Mouse (Mus musculus): ENCODE results near the gene Papss2. TPM values are rescaled to one million over a fixed set of nuclear protein-coding genes. Genes with fewer than 3 reads are reported as not detected.

Gene Papss2
- polyA plus RNA-seq, 2 experiments = 3.1 to 4.3 TPM

GRCm38 (mm10) chr19:32574846-32575245 lies 20.7 kb upstream of the Papss2 start:
- no peak for DNase-seq (ENCODE audit: low read depth in 3 of 3, low spot score in 3 of 3)
- no peak overlapping the region for H3K4me3 ChIP-seq (ENCODE audit: insufficient read depth in 1 of 2, low read depth in 2 of 2, low read length in 2 of 2)
- WGBS (ENCODE audit: insufficient replicate concordance) = 47% methylated on average over 3 of the region's 3 CpGs
- TF ChIP-seq EP300 (IDR thresholded peaks at IDR 0.05; ENCODE audit: low read depth) (no peak), CTCF (IDR thresholded peaks at IDR 0.05; ENCODE audit: low read depth) (no peak)
- no peaks in the 10 kb centered on the region for H3K9me3 ChIP-seq (ENCODE audit: control insufficient read depth, low read length)
- no peak overlapping the region for H3K27ac ChIP-seq
- no peak overlapping the region for H3K9ac ChIP-seq (replicated peaks)
- H3K4me2 ChIP-seq (ENCODE audit: low read depth) = no peak overlapping the region
- no peaks in the 10 kb centered on the region for H3K27me3 ChIP-seq (ENCODE audit: control insufficient read depth, insufficient read depth, low read length)
- peaks cover 2 to 18% of the 10 kb centered on the region in 2 experiments; a peak in 2 of 4 replicates for H3K4me1 ChIP-seq (replicated peaks; ENCODE audit: control insufficient read depth in 2 of 2, insufficient read depth in 2 of 2, low read length in 1 of 2)
- ATAC-seq (ENCODE audit: insufficient read depth) = no peak
- no peaks in the 10 kb centered on the region for H3K36me3 ChIP-seq (replicated peaks; ENCODE audit: control insufficient read depth, insufficient read depth, low read depth)

- no peak for TF ChIP-seq EP300 (IDR thresholded peaks at IDR 0.05; ENCODE audit: low read depth)
- 67% methylated on average over 1 of the region's 1 CpGs for WGBS (ENCODE audit: insufficient replicate concordance)
- H3K9me3 ChIP-seq (ENCODE audit: control insufficient read depth, low read length) = no peaks in the 10 kb centered on the region
- H3K36me3 ChIP-seq (replicated peaks; ENCODE audit: control insufficient read depth, insufficient read depth, low read depth) = no peaks in the 10 kb centered on the region
- DNase-seq (ENCODE audit: low read depth in 3 of 3, low spot score in 3 of 3) = no peak
- no peak overlapping the region for H3K4me3 ChIP-seq (ENCODE audit: insufficient read depth in 1 of 2, low read depth in 2 of 2, low read length in 2 of 2)
- no peak overlapping the region for H3K4me2 ChIP-seq (ENCODE audit: low read depth)
- H3K27ac ChIP-seq = no peak overlapping the region
- no peak for ATAC-seq (ENCODE audit: insufficient read depth)
- H3K27me3 ChIP-seq (ENCODE audit: control insufficient read depth, insufficient read depth, low read length) = no peaks in the 10 kb centered on the region
- peaks cover 0 to 5% of the 10 kb centered on the region in 2 experiments; a peak in 2 of 4 replicates for H3K4me1 ChIP-seq (replicated peaks; ENCODE audit: control insufficient read depth in 2 of 2, insufficient read depth in 2 of 2, low read length in 1 of 2)
- no peak overlapping the region for H3K9ac ChIP-seq (replicated peaks)
Observed at GRCm38 (mm10) chr19:32577749-32578148, 17.8 kb upstream of the Papss2 start.

GRCm38 (mm10) chr19:32583091-32583766 lies 12.4 kb upstream of the Papss2 start:
- H3K4me1 ChIP-seq (replicated peaks; ENCODE audit: control insufficient read depth in 2 of 2, insufficient read depth in 2 of 2, low read length in 1 of 2) = no peaks in the 10 kb centered on the region
- DNase-seq (ENCODE audit: low read depth in 3 of 3, low spot score in 3 of 3) = no peak
- no peak overlapping the region for H3K27ac ChIP-seq
- no peak overlapping the region for H3K4me2 ChIP-seq (ENCODE audit: low read depth)
- no peak overlapping the region for H3K9ac ChIP-seq (replicated peaks)
- no peaks in the 10 kb centered on the region for H3K36me3 ChIP-seq (replicated peaks; ENCODE audit: control insufficient read depth, insufficient read depth, low read depth)
- WGBS (ENCODE audit: insufficient replicate concordance) = 34% methylated on average over 4 of the region's 4 CpGs
- no peak for ATAC-seq (ENCODE audit: insufficient read depth)
- H3K4me3 ChIP-seq (ENCODE audit: insufficient read depth in 1 of 2, low read depth in 2 of 2, low read length in 2 of 2) = no peak overlapping the region
- H3K27me3 ChIP-seq (ENCODE audit: control insufficient read depth, insufficient read depth, low read length) = no peaks in the 10 kb centered on the region
- TF ChIP-seq EP300 (IDR thresholded peaks at IDR 0.05; ENCODE audit: low read depth) (no peak), CTCF (IDR thresholded peaks at IDR 0.05; ENCODE audit: low read depth) (no peak)
- no peaks in the 10 kb centered on the region for H3K9me3 ChIP-seq (ENCODE audit: control insufficient read depth, low read length)

- no peaks in the 10 kb centered on the region for H3K9me3 ChIP-seq (ENCODE audit: control insufficient read depth, low read length)
- H3K27me3 ChIP-seq (ENCODE audit: control insufficient read depth, insufficient read depth, low read length) = no peaks in the 10 kb centered on the region
- TF ChIP-seq EP300 (IDR thresholded peaks at IDR 0.05; ENCODE audit: low read depth) (no peak), CTCF (IDR thresholded peaks at IDR 0.05; ENCODE audit: low read depth) (no peak)
- H3K9ac ChIP-seq (replicated peaks) = no peak overlapping the region
- ATAC-seq (ENCODE audit: insufficient read depth) (no peak), DNase-seq (ENCODE audit: low read depth in 3 of 3, low spot score in 3 of 3) (no peak)
- 40% methylated on average over 6 of the region's 6 CpGs for WGBS (ENCODE audit: insufficient replicate concordance)
- no peak overlapping the region for H3K4me2 ChIP-seq (ENCODE audit: low read depth)
- H3K4me3 ChIP-seq (ENCODE audit: insufficient read depth in 1 of 2, low read depth in 2 of 2, low read length in 2 of 2) = no peak overlapping the region
- H3K36me3 ChIP-seq (replicated peaks; ENCODE audit: control insufficient read depth, insufficient read depth, low read depth) = no peaks in the 10 kb centered on the region
- no peaks in the 10 kb centered on the region for H3K4me1 ChIP-seq (replicated peaks; ENCODE audit: control insufficient read depth in 2 of 2, insufficient read depth in 2 of 2, low read length in 1 of 2)
- no peak overlapping the region for H3K27ac ChIP-seq
Observed at GRCm38 (mm10) chr19:32587727-32588126, 7.9 kb upstream of the Papss2 start.

GRCm38 (mm10) chr19:32592749-32593148 lies 2.8 kb upstream of the Papss2 start:
- H3K9ac ChIP-seq (replicated peaks) = no peak overlapping the region
- DNase-seq (ENCODE audit: low read depth in 3 of 3, low spot score in 3 of 3) (no peak), ATAC-seq (ENCODE audit: insufficient read depth) (no peak)
- 81% methylated on average over 7 of the region's 7 CpGs for WGBS (ENCODE audit: insufficient replicate concordance)
- H3K4me3 ChIP-seq (ENCODE audit: insufficient read depth in 1 of 2, low read depth in 2 of 2, low read length in 2 of 2) = no peak overlapping the region
- H3K4me2 ChIP-seq (ENCODE audit: low read depth) = no peak overlapping the region
- H3K4me1 ChIP-seq (replicated peaks; ENCODE audit: control insufficient read depth in 2 of 2, insufficient read depth in 2 of 2, low read length in 1 of 2) = peaks cover 0 to 2% of the 10 kb centered on the region in 2 experiments; a peak in 1 of 4 replicates
- no peak overlapping the region for H3K27ac ChIP-seq
- peaks cover 23% of the 10 kb centered on the region for H3K27me3 ChIP-seq (ENCODE audit: control insufficient read depth, insufficient read depth, low read length)
- H3K9me3 ChIP-seq (ENCODE audit: control insufficient read depth, low read length) = no peaks in the 10 kb centered on the region
- no peak for TF ChIP-seq CTCF (IDR thresholded peaks at IDR 0.05; ENCODE audit: low read depth)
- no peak for TF ChIP-seq EP300 (IDR thresholded peaks at IDR 0.05; ENCODE audit: low read depth)
- H3K36me3 ChIP-seq (replicated peaks; ENCODE audit: control insufficient read depth, insufficient read depth, low read depth) = no peaks in the 10 kb centered on the region

Data from liver, embryonic 14.5 days (tissue).